Mouse (Mus musculus): Measurements from ENCODE around the gene Angptl8. TPM values are rescaled to one million over a fixed set of nuclear protein-coding genes. Genes with fewer than 3 reads are reported as not detected.
"Not testable (repeated sequence)": the region's sequence is repeated elsewhere in the genome, so short reads cannot be mapped to it uniquely, and the experiment has no call there.

The Angptl8 gene
- polyA plus RNA-seq, 1 experiment from 2014 or later: 0.27 TPM

DNA sequence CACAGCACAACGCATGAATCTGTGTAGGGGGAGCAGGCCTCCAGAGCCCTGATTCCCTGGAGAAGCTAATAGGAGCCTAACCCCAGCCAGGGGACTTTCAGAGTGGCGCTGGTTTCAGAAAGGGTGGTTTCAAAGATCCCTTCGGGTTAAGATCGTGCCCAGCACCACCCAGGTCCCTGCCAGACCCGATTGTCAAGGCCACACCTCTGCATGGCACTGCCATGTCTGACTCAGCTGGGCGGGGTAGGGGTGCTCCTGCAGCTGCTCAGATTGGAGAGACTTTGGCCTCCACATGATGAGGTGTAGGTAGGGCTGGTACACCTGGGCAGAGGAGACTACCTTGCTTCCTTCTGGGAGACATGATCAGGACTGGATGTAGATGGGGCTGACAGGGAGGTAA is 19.6 kb downstream of the Angptl8 start:
- Histone ChIP-seq H3K4me2 (replicated peaks) (no peak overlapping the region), H3K4me1 (peaks cover 8% of the 10 kb centered on the region), H3K9ac (replicated peaks) (no peak overlapping the region), H3K27me3 (no peaks in the 10 kb centered on the region), H3K27ac (replicated peaks) (no peak overlapping the region), H3K9me3 (no peaks in the 10 kb centered on the region), H3K4me3 (no peak overlapping the region), H3K36me3 (no peaks in the 10 kb centered on the region)
- ATAC-seq (replicated peaks): no peak
- 85% methylated on average over 6 of the region's 6 CpGs for WGBS

DNA sequence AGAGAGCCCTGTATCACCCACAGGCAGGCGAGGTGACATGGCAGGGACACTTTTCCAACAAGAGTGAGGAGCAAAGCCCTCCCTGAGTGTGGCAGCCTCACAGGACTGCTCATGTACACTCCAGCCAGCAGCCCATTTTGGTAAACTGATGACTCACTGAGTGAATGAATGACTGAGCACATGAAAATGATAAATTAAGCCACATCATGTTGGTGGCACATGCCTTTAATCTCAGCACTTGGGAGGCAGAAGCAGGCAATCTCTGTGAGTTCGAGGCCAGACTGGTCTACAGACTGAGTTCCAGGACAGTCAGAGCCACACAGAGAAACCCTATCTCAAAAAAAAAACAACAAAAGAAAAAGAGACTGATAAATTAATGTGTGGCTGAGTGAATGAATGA is 22.2 kb downstream of the Angptl8 start:
- peaks cover 6% of the 10 kb centered on the region for H3K4me1 ChIP-seq
- no peak overlapping the region for H3K27ac ChIP-seq (replicated peaks)
- no peaks in the 10 kb centered on the region for H3K36me3 ChIP-seq
- no peaks in the 10 kb centered on the region for H3K9me3 ChIP-seq
- ATAC-seq (replicated peaks): no peak
- no peak overlapping the region for H3K4me2 ChIP-seq (replicated peaks)
- no peaks in the 10 kb centered on the region for H3K27me3 ChIP-seq
- H3K4me3 ChIP-seq: no peak overlapping the region
- WGBS: 84% methylated on average over 2 of the region's 2 CpGs
- no peak overlapping the region for H3K9ac ChIP-seq (replicated peaks)

DNA sequence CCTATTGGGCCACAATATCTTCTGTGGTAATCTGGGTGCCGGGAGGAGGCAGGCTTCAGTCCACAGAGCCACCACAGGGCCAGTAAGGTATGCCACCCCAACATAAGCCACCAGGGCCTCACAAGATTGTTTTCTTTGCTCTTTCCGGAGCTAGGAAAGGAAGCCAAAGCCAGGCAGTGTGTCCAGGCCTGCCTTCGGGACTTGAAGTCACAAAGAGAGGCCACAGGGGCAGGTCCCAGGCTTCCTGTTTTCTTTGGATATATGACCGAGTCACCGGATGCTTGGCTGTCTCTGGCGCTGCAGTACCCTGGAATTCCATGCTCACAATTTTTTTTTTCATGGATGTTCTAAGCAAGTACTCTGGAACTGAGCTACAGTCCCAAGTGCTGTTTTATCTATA is 22.8 kb downstream of the Angptl8 start:
- Histone ChIP-seq H3K4me3 (no peak overlapping the region), H3K36me3 (no peaks in the 10 kb centered on the region), H3K9ac (replicated peaks) (no peak overlapping the region), H3K27me3 (no peaks in the 10 kb centered on the region), H3K27ac (replicated peaks) (no peak overlapping the region), H3K4me1 (no peaks in the 10 kb centered on the region), H3K4me2 (replicated peaks) (no peak overlapping the region), H3K9me3 (no peaks in the 10 kb centered on the region)
- 78% methylated on average over 6 of the region's 6 CpGs for WGBS
- ATAC-seq (replicated peaks): no peak

- Histone ChIP-seq H3K36me3 (no peaks in the 10 kb centered on the region), H3K4me3 (no peak overlapping the region), H3K27ac (replicated peaks) (no peak overlapping the region), H3K4me2 (replicated peaks) (no peak overlapping the region), H3K9me3 (no peaks in the 10 kb centered on the region), H3K27me3 (no peaks in the 10 kb centered on the region), H3K9ac (replicated peaks) (no peak overlapping the region), H3K4me1 (no peaks in the 10 kb centered on the region)
- WGBS: 87% methylated on average over 3 of the region's 3 CpGs
- no peak for ATAC-seq (replicated peaks)
Observed at GRCm38 (mm10) chr9:21859606-21860005, 24.3 kb downstream of the Angptl8 start.

DNA sequence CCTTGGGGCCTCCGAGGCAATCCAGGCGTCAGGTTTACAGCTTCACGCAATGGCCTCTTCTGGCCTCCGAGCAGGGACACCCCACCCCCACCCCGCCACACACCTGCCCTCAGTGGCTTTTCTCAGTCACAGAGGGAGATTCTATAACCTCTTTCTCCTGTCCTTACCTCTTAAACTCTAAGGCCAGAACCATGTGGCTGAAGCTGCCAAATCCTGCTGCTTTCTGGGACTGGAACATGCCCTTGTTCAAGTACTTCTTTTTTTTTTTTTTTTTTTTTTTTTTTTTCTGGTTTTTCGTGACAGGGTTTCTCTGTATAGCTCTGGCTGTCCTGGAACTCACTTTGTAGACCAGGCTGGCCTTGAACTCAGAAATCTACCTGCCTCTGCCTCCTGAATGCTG is 25.0 kb downstream of the Angptl8 start:
- H3K9ac ChIP-seq (replicated peaks); H3K27ac ChIP-seq (replicated peaks); H3K36me3 ChIP-seq; H3K4me3 ChIP-seq; H3K27me3 ChIP-seq; H3K4me2 ChIP-seq (replicated peaks); ATAC-seq (replicated peaks); H3K4me1 ChIP-seq; H3K9me3 ChIP-seq: not testable (repeated sequence)
- 80% methylated on average over 6 of the region's 6 CpGs for WGBS

GRCm38 (mm10) chr9:21862181-21862580 is 26.9 kb downstream of the Angptl8 start:
- Histone ChIP-seq H3K4me2 (replicated peaks) (no peak overlapping the region), H3K27me3 (no peaks in the 10 kb centered on the region), H3K27ac (replicated peaks) (no peak overlapping the region), H3K36me3 (no peaks in the 10 kb centered on the region), H3K9me3 (no peaks in the 10 kb centered on the region), H3K9ac (replicated peaks) (no peak overlapping the region), H3K4me3 (no peak overlapping the region), H3K4me1 (no peaks in the 10 kb centered on the region)
- ATAC-seq (replicated peaks): no peak
- WGBS: 68% methylated on average over 1 of the region's 1 CpGs

DNA sequence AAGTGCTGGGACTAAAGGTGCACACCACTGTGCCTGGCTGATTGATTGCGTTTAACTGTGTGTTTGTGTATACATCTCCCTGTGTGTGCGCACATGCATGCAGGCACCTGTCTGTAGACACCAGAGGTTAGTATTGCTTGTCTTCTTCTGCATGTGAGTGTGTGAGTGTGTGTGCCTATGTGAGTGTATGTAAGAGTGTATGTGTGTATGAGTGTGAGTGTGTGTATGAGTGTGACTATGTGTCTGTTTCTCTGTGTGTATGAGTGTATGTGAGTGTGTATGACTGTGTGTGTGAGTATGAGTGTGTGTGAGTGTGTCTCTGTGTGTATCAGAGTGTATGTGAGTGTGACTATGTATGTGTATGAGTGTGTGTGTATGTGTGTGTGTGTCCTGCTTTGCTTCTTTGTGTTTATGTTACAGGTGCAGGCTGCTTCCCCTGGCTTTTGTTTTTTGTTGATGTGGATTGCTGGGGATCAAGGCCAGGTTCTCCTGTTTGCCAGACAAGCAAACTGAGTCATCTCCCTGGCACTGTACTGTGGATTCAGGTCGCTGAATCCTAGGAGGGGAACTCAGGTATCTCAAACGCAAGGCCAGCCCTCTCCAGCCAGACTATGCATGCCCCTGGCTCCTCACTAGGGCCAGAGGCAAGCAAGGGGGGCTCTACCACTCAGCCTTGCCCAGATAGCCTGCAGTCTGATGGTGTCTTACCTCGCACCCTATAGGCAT is 30.5 kb downstream of the Angptl8 start:
- 70% methylated on average over 5 of the region's 5 CpGs for WGBS
- peaks cover 1% of the 10 kb centered on the region; the same call in 1 of the 2 replicates for H3K4me1 ChIP-seq
- no peak overlapping the region for H3K4me3 ChIP-seq
- H3K36me3 ChIP-seq: no peaks in the 10 kb centered on the region
- no peak overlapping the region for H3K4me2 ChIP-seq (replicated peaks)
- peak overlapping the region; percentile 36; the same call in 1 of the 2 replicates for H3K27ac ChIP-seq (replicated peaks)
- no peaks in the 10 kb centered on the region for H3K27me3 ChIP-seq
- H3K9ac ChIP-seq (replicated peaks): no peak overlapping the region
- ATAC-seq (replicated peaks): no peak
- H3K9me3 ChIP-seq: no peaks in the 10 kb centered on the region

DNA sequence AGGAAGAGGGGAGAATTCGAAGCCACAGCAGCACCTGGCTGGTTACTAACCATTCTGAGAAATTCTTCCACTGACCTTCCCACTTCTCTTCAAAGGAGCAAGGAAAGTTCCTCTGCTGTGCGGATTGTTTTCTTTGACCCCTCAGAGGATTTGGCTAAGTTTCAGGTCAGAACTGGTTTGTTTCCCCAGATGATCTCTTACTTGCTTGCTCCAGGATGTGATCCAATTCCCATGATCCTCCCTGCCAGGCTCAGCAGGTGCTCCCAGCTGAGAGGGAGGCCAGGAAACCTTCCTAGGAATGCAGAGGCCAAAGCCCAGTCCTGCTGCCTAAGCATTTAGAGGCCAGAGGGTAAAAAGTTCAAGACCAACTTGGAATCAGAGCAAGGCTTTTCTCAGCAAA is 31.3 kb downstream of the Angptl8 start:
- H3K36me3 ChIP-seq: no peaks in the 10 kb centered on the region
- ATAC-seq (replicated peaks): no peak
- H3K27ac ChIP-seq (replicated peaks): no peak overlapping the region
- H3K9me3 ChIP-seq: no peaks in the 10 kb centered on the region
- H3K4me2 ChIP-seq (replicated peaks): no peak overlapping the region
- WGBS: 62% methylated on average over 2 of the region's 2 CpGs
- H3K4me3 ChIP-seq: no peak overlapping the region
- no peak overlapping the region for H3K9ac ChIP-seq (replicated peaks)
- H3K4me1 ChIP-seq: peaks cover 3% of the 10 kb centered on the region; the same call in 1 of the 2 replicates
- H3K27me3 ChIP-seq: no peaks in the 10 kb centered on the region; the same call in 1 of the 2 replicates

DNA sequence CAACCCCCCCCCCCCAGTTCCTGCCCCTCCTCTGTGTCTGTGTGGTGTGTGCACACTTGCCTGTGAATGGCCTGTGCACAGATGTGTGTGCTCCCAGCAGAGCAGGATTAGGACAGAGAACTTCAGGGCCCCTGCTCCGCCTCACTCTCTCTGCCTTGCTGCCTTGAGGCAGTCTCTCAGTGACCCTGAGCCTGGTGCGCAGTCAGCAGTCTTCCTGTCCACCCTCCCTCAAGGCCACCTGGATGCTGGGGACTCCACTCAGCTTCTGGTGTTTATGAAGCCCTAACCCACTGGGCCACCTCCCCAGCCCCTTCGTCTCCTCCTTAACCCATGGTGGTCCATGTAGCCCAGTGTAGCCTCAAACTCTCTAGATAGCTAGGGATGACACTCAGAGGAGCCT is 32.4 kb downstream of the Angptl8 start:
- Histone ChIP-seq H3K4me3 (no peak overlapping the region), H3K36me3 (no peaks in the 10 kb centered on the region), H3K27me3 (no peaks in the 10 kb centered on the region; the same call in 1 of the 2 replicates), H3K9ac (replicated peaks) (no peak overlapping the region), H3K4me1 (peaks cover 3% of the 10 kb centered on the region; the same call in 1 of the 2 replicates), H3K4me2 (replicated peaks) (no peak overlapping the region), H3K27ac (replicated peaks) (no peak overlapping the region), H3K9me3 (no peaks in the 10 kb centered on the region)
- 84% methylated on average over 3 of the region's 3 CpGs for WGBS
- ATAC-seq (replicated peaks): no peak

DNA sequence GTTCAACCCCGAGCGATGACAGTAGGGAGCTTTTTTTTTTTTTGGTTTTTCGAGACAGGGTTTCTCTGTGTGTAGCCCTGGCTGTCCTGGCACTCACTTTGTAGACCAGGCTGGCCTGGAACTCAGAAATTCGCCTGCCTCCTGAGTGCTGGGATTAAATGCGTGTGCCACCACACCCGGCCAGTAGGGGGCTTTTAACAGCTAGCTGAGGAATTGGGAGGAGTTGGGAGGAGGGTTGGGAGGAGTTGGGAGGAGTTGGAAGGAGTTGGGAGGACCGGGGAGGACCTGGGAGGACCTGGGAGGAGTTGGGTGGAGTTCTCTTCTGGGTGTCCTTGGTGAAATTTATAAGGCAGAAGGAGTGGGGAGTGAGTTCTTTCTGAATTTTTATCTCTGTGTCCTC is 34.0 kb downstream of the Angptl8 start:
- H3K27me3 ChIP-seq: not testable (repeated sequence)
- 48% methylated on average over 7 of the region's 7 CpGs for whole genome bisulfite sequencing

GRCm38 (mm10) chr9:21870879-21871524 is 35.7 kb downstream of the Angptl8 start:
- H3K4me2 ChIP-seq (replicated peaks): peak overlapping the region; percentile 36
- H3K27ac ChIP-seq (replicated peaks): no peak overlapping the region
- peak; percentile 61; the same call in 1 of the 2 replicates for ATAC-seq (replicated peaks)
- peaks cover 3% of the 10 kb centered on the region; the same call in 1 of the 2 replicates for H3K4me1 ChIP-seq
- H3K4me3 ChIP-seq: peak overlapping the region; percentile 16
- WGBS: 14% methylated on average over 20 of the region's 20 CpGs
- no peak overlapping the region for H3K9ac ChIP-seq (replicated peaks)
- H3K27me3 ChIP-seq: no peaks in the 10 kb centered on the region; the same call in 1 of the 2 replicates
- no peaks in the 10 kb centered on the region for H3K9me3 ChIP-seq
- H3K36me3 ChIP-seq: no peaks in the 10 kb centered on the region

More for the DNA sequence above, 34.0 kb downstream of the Angptl8 start:
- not testable (repeated sequence) for H3K9me3 ChIP-seq; H3K36me3 ChIP-seq; H3K4me2 ChIP-seq (replicated peaks); ATAC-seq (replicated peaks); H3K9ac ChIP-seq (replicated peaks); H3K27ac ChIP-seq (replicated peaks); H3K4me1 ChIP-seq; H3K4me3 ChIP-seq

DNA sequence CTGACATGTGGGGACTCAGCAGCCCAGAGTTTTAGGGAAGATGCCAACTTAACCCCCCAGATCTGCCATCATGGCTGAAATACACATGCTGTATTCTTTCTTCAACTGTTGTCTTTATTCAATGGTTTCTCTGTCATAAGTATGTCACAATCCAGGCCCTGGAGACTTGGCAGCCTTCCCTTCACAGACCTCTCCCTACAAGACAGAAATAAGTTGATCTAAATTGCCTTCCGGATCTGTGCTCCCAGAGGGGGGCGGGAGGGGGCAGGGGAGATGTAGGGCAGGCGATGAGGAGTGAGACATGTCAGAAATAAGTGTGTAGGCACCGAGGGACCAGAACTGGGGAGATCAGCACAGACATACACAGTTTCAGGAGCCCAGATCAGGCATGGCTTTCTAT is 36.9 kb downstream of the Angptl8 start:
- Histone ChIP-seq H3K27ac (replicated peaks) (no peak overlapping the region), H3K9me3 (no peaks in the 10 kb centered on the region), H3K9ac (replicated peaks) (no peak overlapping the region), H3K4me1 (peaks cover 3% of the 10 kb centered on the region; the same call in 1 of the 2 replicates), H3K4me3 (no peak overlapping the region), H3K27me3 (no peaks in the 10 kb centered on the region; the same call in 1 of the 2 replicates), H3K36me3 (no peaks in the 10 kb centered on the region), H3K4me2 (replicated peaks) (no peak overlapping the region)
- no peak for ATAC-seq (replicated peaks)
- 55% methylated on average over 4 of the region's 4 CpGs for WGBS
